Mouse (Mus musculus): ENCODE results near the gene Syt13.

The Syt13 gene

GRCm38 (mm10) chr2:92924677-92925259, 9.9 kb downstream of the Syt13 start:
- DNase-seq (ENCODE audit: low spot score), result no peak

GRCm38 (mm10) chr2:92929696-92930095, 14.8 kb downstream of the Syt13 start:
- no peak for DNase-seq (ENCODE audit: low spot score)

- no peak for DNase-seq (ENCODE audit: low spot score)
These were observed 16.2 kb downstream of the Syt13 start for GRCm38 (mm10) chr2:92931061-92931460.

- no peak for DNase-seq (ENCODE audit: low spot score)
These were observed 18.5 kb downstream of the Syt13 start for GRCm38 (mm10) chr2:92933379-92933778.

- no peak for DNase-seq (ENCODE audit: low spot score)
These were observed 19.5 kb downstream of the Syt13 start for GRCm38 (mm10) chr2:92934312-92934982.

- DNase-seq (ENCODE audit: low spot score), result no peak
These were observed 20.6 kb downstream of the Syt13 start for GRCm38 (mm10) chr2:92935483-92935882.

GRCm38 (mm10) chr2:92938063-92938462, 23.2 kb downstream of the Syt13 start:
- DNase-seq (ENCODE audit: low spot score), result no peak

GRCm38 (mm10) chr2:92938827-92939226, 23.9 kb downstream of the Syt13 start:
- no peak for DNase-seq (ENCODE audit: low spot score)

GRCm38 (mm10) chr2:92940963-92941362, 26.1 kb downstream of the Syt13 start:
- no peak for DNase-seq (ENCODE audit: low spot score)

- DNase-seq (ENCODE audit: low spot score), result no peak
These were observed 26.6 kb downstream of the Syt13 start for GRCm38 (mm10) chr2:92941463-92941862.

GRCm38 (mm10) chr2:92943406-92943805, 28.5 kb downstream of the Syt13 start:
- DNase-seq (ENCODE audit: low spot score), result no peak

GRCm38 (mm10) chr2:92944356-92944755, 29.5 kb downstream of the Syt13 start:
- DNase-seq (ENCODE audit: low spot score), result no peak

GRCm38 (mm10) chr2:92945125-92945746, 30.3 kb downstream of the Syt13 start:
- DNase-seq (ENCODE audit: low spot score), result no peak

GRCm38 (mm10) chr2:92945824-92946598, 31.1 kb downstream of the Syt13 start:
- no peak for DNase-seq (ENCODE audit: low spot score)

GRCm38 (mm10) chr2:92947981-92948698, 33.2 kb downstream of the Syt13 start:
- no peak for DNase-seq (ENCODE audit: low spot score)

GRCm38 (mm10) chr2:92948699-92949300, 33.9 kb downstream of the Syt13 start:
- DNase-seq (ENCODE audit: low spot score), result no peak

- DNase-seq (ENCODE audit: low spot score), result no peak
These were observed 34.6 kb downstream of the Syt13 start for GRCm38 (mm10) chr2:92949518-92949917.

GRCm38 (mm10) chr2:92953450-92953849, 38.6 kb downstream of the Syt13 start:
- no peak for DNase-seq (ENCODE audit: low spot score)

- DNase-seq (ENCODE audit: low spot score), result peak; percentile 69
These were observed 39.7 kb downstream of the Syt13 start for GRCm38 (mm10) chr2:92954404-92955114.

GRCm38 (mm10) chr2:92956943-92957342, 42.0 kb downstream of the Syt13 start:
- DNase-seq (ENCODE audit: low spot score), result no peak

GRCm38 (mm10) chr2:92958640-92959039, 43.7 kb downstream of the Syt13 start:
- DNase-seq (ENCODE audit: low spot score), result no peak
